Mouse (Mus musculus): ENCODE results near the gene Fasl. TPM values are rescaled to one million over a fixed set of nuclear protein-coding genes. Genes with fewer than 3 reads are reported as not detected.

Fasl gene
- total and polyA plus RNA-seq, 3 experiments: not detected

- H3K9me3 ChIP-seq (replicated peaks; ENCODE audit: insufficient read depth, low read length): no peaks in the 10 kb centered on the region
- no peak for DNase-seq (ENCODE audit: low read depth, low spot score)
- no peaks in the 10 kb centered on the region for H3K36me3 ChIP-seq (ENCODE audit: control insufficient read depth in 1 of 2, insufficient read depth in 2 of 2, low read length in 2 of 2)
- no peaks in the 10 kb centered on the region for H3K4me1 ChIP-seq (ENCODE audit: control insufficient read depth in 1 of 2, insufficient read depth in 2 of 2, low read length in 2 of 2)
- H3K27me3 ChIP-seq (ENCODE audit: control insufficient read depth in 1 of 2, insufficient read depth in 2 of 2, low read length in 2 of 2): no peaks in the 10 kb centered on the region
- TF ChIP-seq MAFK (IDR thresholded peaks at IDR 0.05; ENCODE audit: borderline replicate concordance, low read depth, low read length) (no peak), ZNF384 (IDR thresholded peaks at IDR 0.05; ENCODE audit: low read depth, low read length) (no peak), RAD21 (IDR thresholded peaks at IDR 0.05; ENCODE audit: low read depth, low read length) (no peak), TBP (IDR thresholded peaks at IDR 0.05; ENCODE audit: low read depth, low read length) (no peak), EP300 (IDR thresholded peaks at IDR 0.05; ENCODE audit: low read depth in 1 of 2, low read length in 2 of 2) (no peak), E2F4 (IDR thresholded peaks at IDR 0.05; ENCODE audit: borderline replicate concordance, low read depth, low read length) (no peak), NELFE (IDR thresholded peaks at IDR 0.05; ENCODE audit: low read depth, low read length) (no peak), ZKSCAN1 (IDR thresholded peaks at IDR 0.05; ENCODE audit: low read depth, low read length) (no peak), POLR2A (IDR thresholded peaks at IDR 0.05; ENCODE audit: control insufficient read depth in 1 of 2, insufficient read depth in 1 of 2, low read depth in 1 of 2, low read length in 2 of 2, poor library complexity in 1 of 2) (no peak), CHD1 (IDR thresholded peaks at IDR 0.05; ENCODE audit: low read depth, low read length) (no peak), CHD2 (IDR thresholded peaks at IDR 0.05; ENCODE audit: low read length) (no peak), GABPA (IDR thresholded peaks at IDR 0.05; ENCODE audit: low read depth, low read length) (no peak), ZC3H11A (IDR thresholded peaks at IDR 0.05; ENCODE audit: low read depth, low read length) (no peak), NRF1 (IDR thresholded peaks at IDR 0.05; ENCODE audit: insufficient read depth, low read depth, low read length, poor library complexity, severe bottlenecking) (no peak)
- H3K79me2 ChIP-seq (ENCODE audit: control insufficient read depth, insufficient read depth, low read length, poor library complexity): no peaks in the 10 kb centered on the region
- H3K9ac ChIP-seq (ENCODE audit: control insufficient read depth, low read depth, low read length, poor library complexity, severe bottlenecking): no peak overlapping the region
- no peak overlapping the region for H3K4me3 ChIP-seq (ENCODE audit: control insufficient read depth in 1 of 2, insufficient read depth in 1 of 2, low read depth in 2 of 2, low read length in 2 of 2)
- no peak overlapping the region for H3K27ac ChIP-seq (ENCODE audit: control insufficient read depth, low read depth, low read length)
Measured at GRCm38 (mm10) chr1:161800256-161800655, 12.0 kb upstream of the Fasl start.

GRCm38 (mm10) chr1:161799791-161800190 is 11.5 kb upstream of the Fasl start:
- Histone ChIP-seq H3K4me1 (ENCODE audit: control insufficient read depth in 1 of 2, insufficient read depth in 2 of 2, low read length in 2 of 2) (no peaks in the 10 kb centered on the region), H3K9ac (ENCODE audit: control insufficient read depth, low read depth, low read length, poor library complexity, severe bottlenecking) (no peak overlapping the region), H3K4me3 (ENCODE audit: control insufficient read depth in 1 of 2, insufficient read depth in 1 of 2, low read depth in 2 of 2, low read length in 2 of 2) (no peak overlapping the region), H3K27ac (ENCODE audit: control insufficient read depth, low read depth, low read length) (no peak overlapping the region), H3K27me3 (ENCODE audit: control insufficient read depth in 1 of 2, insufficient read depth in 2 of 2, low read length in 2 of 2) (no peaks in the 10 kb centered on the region), H3K9me3 (replicated peaks; ENCODE audit: insufficient read depth, low read length) (no peaks in the 10 kb centered on the region), H3K79me2 (ENCODE audit: control insufficient read depth, insufficient read depth, low read length, poor library complexity) (no peaks in the 10 kb centered on the region), H3K36me3 (ENCODE audit: control insufficient read depth in 1 of 2, insufficient read depth in 2 of 2, low read length in 2 of 2) (no peaks in the 10 kb centered on the region)
- peak; percentile 73 for DNase-seq (ENCODE audit: low read depth, low spot score)
- no peak for TF ChIP-seq CHD2 (IDR thresholded peaks at IDR 0.05; ENCODE audit: low read length)
- no peak for TF ChIP-seq NELFE (IDR thresholded peaks at IDR 0.05; ENCODE audit: low read depth, low read length)
- no peak for TF ChIP-seq ETS1 (IDR thresholded peaks at IDR 0.05; ENCODE audit: low read depth, low read length)
- TF ChIP-seq MAZ (IDR thresholded peaks at IDR 0.05; ENCODE audit: low read depth, low read length): no peak
- TF ChIP-seq HCFC1 (IDR thresholded peaks at IDR 0.05; ENCODE audit: low read depth, low read length): no peak
- TF ChIP-seq POLR2AphosphoS2 (IDR thresholded peaks at IDR 0.05; ENCODE audit: low read length): no peak
- no peak for TF ChIP-seq ZKSCAN1 (IDR thresholded peaks at IDR 0.05; ENCODE audit: low read depth, low read length)
- TF ChIP-seq SIN3A (IDR thresholded peaks at IDR 0.05; ENCODE audit: low read length): no peak
- TF ChIP-seq CHD1 (IDR thresholded peaks at IDR 0.05; ENCODE audit: low read depth, low read length): no peak
- TF ChIP-seq MAFK (IDR thresholded peaks at IDR 0.05; ENCODE audit: borderline replicate concordance, low read depth, low read length): no peak
- no peak for TF ChIP-seq MYC (IDR thresholded peaks at IDR 0.05; ENCODE audit: low read depth, low read length)
- no peak for TF ChIP-seq NRF1 (IDR thresholded peaks at IDR 0.05; ENCODE audit: insufficient read depth, low read depth, low read length, poor library complexity, severe bottlenecking)
- no peak for TF ChIP-seq POLR2A (IDR thresholded peaks at IDR 0.05; ENCODE audit: control insufficient read depth in 1 of 2, insufficient read depth in 1 of 2, low read depth in 1 of 2, low read length in 2 of 2, poor library complexity in 1 of 2)
